Mouse (Mus musculus): ENCODE results near the gene Gm29609. TPM values are rescaled to one million over a fixed set of nuclear protein-coding genes. Genes with fewer than 3 reads are reported as not detected.
A peak's percentile ranks its signal among the peaks of the same experiment; 100 is the strongest.

Gm29609 gene
- polyA plus RNA-seq, 1 experiment from 2014 or later = 0.78 TPM

DNA sequence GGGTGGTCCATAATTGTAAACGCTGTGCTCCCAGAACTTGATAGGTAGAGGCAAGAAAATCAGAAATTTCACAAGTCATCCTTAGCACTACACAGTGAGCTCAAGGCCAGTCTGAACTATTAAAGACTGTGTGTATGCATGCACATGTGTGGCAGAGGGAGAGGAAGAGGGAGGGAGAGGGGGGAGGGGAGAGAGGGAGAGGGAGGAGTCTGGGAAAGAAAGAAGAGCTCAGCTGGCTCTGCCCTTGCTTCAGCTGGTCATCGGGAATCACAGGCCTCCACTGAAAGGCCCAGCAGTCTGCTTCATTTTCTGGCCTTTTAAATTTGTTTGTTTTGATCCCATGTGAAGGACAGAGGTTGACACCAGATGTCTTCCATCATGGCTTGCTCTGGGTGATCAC is 56.2 kb downstream of the Gm29609 start:
- no peaks in the 10 kb centered on the region for H3K9me3 ChIP-seq
- H3K4me1 ChIP-seq (replicated peaks) = no peaks in the 10 kb centered on the region
- H3K4me3 ChIP-seq = no peak overlapping the region
- no peaks in the 10 kb centered on the region for H3K36me3 ChIP-seq
- no peaks in the 10 kb centered on the region for H3K27me3 ChIP-seq
- H3K9ac ChIP-seq = no peak overlapping the region
- WGBS = 46% methylated on average over 2 of the region's 2 CpGs
- ATAC-seq (ENCODE audit: low FRiP score) = no peak
- no peak overlapping the region for H3K27ac ChIP-seq
- no peak overlapping the region for H3K4me2 ChIP-seq

DNA sequence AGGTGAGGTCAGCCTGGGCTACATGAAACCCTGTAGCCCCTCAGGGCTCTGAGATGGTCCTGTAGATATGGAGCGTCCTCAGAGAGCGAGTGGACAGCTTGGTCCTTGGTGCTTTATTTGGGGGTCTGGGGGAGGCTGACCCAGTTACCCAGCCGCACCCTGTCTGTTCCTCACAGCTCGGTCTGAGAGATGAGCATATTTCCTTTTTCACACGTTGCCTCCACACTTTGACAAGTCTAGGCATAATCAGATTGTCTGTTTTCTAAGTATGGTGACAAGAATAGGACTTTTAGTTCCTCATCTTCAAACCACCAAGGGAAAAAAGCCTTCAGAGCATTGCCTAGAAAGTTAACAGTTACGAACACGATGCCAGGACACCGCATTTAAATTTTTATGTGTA is 58.6 kb downstream of the Gm29609 start:
- Histone ChIP-seq H3K4me1 (replicated peaks) (no peaks in the 10 kb centered on the region), H3K9me3 (no peaks in the 10 kb centered on the region), H3K4me3 (no peak overlapping the region), H3K27ac (no peak overlapping the region), H3K4me2 (no peak overlapping the region), H3K27me3 (peaks cover 9% of the 10 kb centered on the region), H3K36me3 (no peaks in the 10 kb centered on the region), H3K9ac (no peak overlapping the region)
- no peak for ATAC-seq (ENCODE audit: low FRiP score)
- WGBS = 85% methylated on average over 8 of the region's 8 CpGs

DNA sequence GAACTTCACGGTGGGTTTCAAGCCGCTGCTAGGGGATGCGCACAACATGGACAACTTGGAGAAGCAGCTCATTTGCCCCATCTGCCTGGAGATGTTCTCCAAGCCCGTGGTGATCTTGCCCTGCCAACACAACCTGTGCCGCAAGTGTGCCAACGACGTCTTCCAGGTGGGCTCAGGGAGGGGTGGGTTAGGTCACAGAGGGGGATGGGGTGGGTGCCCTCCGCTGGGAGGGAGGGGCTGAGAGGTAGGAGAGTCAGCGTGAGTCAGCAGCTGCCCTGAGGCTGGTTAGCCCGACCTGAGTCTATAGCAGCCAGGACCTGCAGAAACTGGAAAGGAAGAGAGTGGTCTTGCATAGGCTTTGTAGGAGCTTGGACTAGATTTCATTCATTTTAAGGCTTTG is 62.8 kb downstream of the Gm29609 start:
- Histone ChIP-seq H3K4me1 (replicated peaks) (no peaks in the 10 kb centered on the region), H3K36me3 (no peaks in the 10 kb centered on the region), H3K4me3 (no peak overlapping the region), H3K4me2 (no peak overlapping the region), H3K9ac (no peak overlapping the region), H3K27ac (no peak overlapping the region), H3K27me3 (peaks cover 14% of the 10 kb centered on the region), H3K9me3 (no peaks in the 10 kb centered on the region)
- ATAC-seq (ENCODE audit: low FRiP score) = no peak
- WGBS = 37% methylated on average over 10 of the region's 10 CpGs

DNA sequence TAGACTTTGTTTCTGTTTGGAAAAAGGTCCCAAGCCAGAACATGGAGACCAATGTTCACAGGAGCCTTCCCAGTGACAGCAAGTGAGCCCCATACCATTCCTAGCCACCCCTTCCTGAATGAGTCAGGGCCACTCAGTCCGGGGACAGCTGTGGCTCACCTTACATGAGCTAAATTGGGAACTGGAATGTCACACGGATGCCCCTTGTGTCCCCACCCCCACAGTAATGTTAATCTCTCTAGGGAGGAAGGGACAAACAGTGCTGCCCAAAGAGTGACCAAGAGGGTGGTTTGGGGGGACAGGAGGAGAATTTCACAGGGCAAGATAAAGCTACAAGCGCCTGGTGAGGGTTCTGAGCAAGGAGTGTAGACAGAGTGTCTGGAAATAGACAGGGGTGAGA is 63.4 kb downstream of the Gm29609 start, which contains the start of gene Trim54:
Trim54 (plus strand) TSS at position 359 of the 400 bp plus-strand sequence.
- no peak for ATAC-seq (ENCODE audit: low FRiP score)
- H3K36me3 ChIP-seq = no peaks in the 10 kb centered on the region
- H3K27ac ChIP-seq = no peak within 1 kb of the TSS
- no peaks in the 10 kb centered on the region for H3K9me3 ChIP-seq
- no peak within 1 kb of the TSS for H3K4me3 ChIP-seq
- peaks cover 14% of the 10 kb centered on the region for H3K27me3 ChIP-seq
- H3K4me1 ChIP-seq (replicated peaks) = no peaks in the 10 kb centered on the region
- H3K9ac ChIP-seq = no peak within 1 kb of the TSS
- 49% methylated on average over 3 of the region's 3 CpGs for WGBS
- no peak within 1 kb of the TSS for H3K4me2 ChIP-seq

DNA sequence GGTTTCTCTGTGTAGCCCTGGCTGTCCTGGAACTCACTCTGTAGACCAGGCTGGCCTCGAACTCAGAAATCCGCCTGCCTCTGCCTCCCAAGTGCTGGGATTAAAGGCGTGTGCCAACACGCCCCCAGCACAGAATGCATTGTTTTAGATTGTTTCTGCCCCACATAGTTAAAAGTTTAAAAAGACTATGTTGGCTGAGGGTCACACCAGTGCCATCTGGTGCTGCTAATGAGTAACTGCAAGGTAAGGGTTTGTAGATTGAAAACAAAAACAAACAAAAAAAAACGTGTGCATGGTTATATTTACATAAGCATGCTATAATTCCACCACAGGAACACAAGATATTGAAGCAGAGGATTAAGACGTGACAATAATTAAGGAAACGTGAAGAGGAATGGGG is 68.9 kb downstream of the Gm29609 start:
- no peak overlapping the region for H3K4me2 ChIP-seq
- H3K9me3 ChIP-seq = no peaks in the 10 kb centered on the region
- no peaks in the 10 kb centered on the region for H3K4me1 ChIP-seq (replicated peaks)
- no peak overlapping the region for H3K9ac ChIP-seq
- WGBS = 40% methylated on average over 7 of the region's 7 CpGs
- no peak overlapping the region for H3K4me3 ChIP-seq
- H3K27ac ChIP-seq = no peak overlapping the region
- no peaks in the 10 kb centered on the region for H3K36me3 ChIP-seq
- no peak for ATAC-seq (ENCODE audit: low FRiP score)
- peaks cover 4% of the 10 kb centered on the region; the same call in 1 of the 2 replicates for H3K27me3 ChIP-seq

DNA sequence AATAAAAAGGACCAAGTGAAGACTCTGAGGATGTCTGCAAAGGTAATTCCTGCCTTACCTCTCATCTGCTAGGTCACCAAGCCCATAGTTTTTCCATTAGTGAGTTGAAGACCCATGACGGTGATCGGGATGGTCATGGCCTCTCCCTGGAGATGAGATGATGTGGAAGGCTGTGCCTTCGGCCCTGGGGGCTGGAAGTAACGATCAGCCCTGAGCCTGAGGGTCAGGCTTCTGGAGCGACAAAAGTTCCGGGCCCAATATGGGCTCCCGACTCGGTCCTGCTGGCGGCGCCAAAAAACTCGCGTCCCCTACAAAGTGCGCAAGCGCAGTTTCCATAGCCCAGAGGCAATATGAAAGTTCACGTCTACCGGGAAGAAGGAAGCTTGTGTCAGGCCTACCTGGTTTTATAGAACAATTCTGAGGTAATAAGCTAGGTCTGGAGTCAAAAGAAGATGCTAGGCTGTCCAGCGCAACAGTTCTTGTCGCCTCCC is 71.7 kb downstream of the Gm29609 start, which contains the start of gene Slc30a3:
Slc30a3 (minus strand) TSS at position 238 of the 491 bp plus-strand sequence.
- ATAC-seq (ENCODE audit: low FRiP score) = no peak
- Histone ChIP-seq H3K27me3 (peaks cover 9% of the 10 kb centered on the region), H3K9me3 (no peaks in the 10 kb centered on the region), H3K4me2 (no peak within 1 kb of the TSS), H3K27ac (no peak within 1 kb of the TSS), H3K4me3 (no peak within 1 kb of the TSS), H3K36me3 (no peaks in the 10 kb centered on the region), H3K4me1 (replicated peaks) (no peaks in the 10 kb centered on the region), H3K9ac (no peak within 1 kb of the TSS)
- WGBS = 94% methylated on average over 18 of the region's 18 CpGs

DNA sequence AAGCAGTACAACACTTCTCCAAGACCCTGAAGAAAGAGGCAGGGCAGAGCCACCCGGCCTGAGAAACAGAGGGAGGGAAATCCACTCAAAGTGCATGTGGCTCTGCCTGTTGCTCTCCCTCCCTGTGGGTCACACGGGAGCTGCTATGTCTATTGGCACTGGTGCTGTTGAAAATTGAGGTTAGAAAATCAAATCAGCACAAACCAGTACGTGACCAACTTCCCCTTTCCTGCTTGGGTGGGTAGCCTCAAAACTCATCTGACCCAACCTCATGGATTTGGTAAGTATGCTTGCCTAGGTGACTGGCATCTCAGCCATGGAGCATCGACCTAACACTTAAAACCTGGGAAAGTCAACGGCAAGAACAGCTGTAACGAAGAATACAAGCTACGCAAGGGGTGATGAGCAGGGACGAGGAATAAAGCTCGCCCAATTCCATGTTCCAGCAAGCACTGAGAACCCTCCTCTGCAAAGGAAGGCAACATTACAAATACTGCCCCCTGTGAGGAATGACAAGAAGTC is 73.8 kb downstream of the Gm29609 start, which contains the start of gene Dnajc5g:
Dnajc5g (plus strand) TSS at position 472 of the 522 bp plus-strand sequence.
- Histone ChIP-seq H3K9ac (no peak within 1 kb of the TSS), H3K36me3 (no peaks in the 10 kb centered on the region), H3K9me3 (no peaks in the 10 kb centered on the region), H3K27ac (no peak within 1 kb of the TSS), H3K4me1 (replicated peaks) (no peaks in the 10 kb centered on the region), H3K27me3 (peaks cover 9% of the 10 kb centered on the region), H3K4me3 (no peak within 1 kb of the TSS), H3K4me2 (no peak within 1 kb of the TSS)
- WGBS = 85% methylated on average over 9 of the region's 9 CpGs
- no peak for ATAC-seq (ENCODE audit: low FRiP score)

DNA sequence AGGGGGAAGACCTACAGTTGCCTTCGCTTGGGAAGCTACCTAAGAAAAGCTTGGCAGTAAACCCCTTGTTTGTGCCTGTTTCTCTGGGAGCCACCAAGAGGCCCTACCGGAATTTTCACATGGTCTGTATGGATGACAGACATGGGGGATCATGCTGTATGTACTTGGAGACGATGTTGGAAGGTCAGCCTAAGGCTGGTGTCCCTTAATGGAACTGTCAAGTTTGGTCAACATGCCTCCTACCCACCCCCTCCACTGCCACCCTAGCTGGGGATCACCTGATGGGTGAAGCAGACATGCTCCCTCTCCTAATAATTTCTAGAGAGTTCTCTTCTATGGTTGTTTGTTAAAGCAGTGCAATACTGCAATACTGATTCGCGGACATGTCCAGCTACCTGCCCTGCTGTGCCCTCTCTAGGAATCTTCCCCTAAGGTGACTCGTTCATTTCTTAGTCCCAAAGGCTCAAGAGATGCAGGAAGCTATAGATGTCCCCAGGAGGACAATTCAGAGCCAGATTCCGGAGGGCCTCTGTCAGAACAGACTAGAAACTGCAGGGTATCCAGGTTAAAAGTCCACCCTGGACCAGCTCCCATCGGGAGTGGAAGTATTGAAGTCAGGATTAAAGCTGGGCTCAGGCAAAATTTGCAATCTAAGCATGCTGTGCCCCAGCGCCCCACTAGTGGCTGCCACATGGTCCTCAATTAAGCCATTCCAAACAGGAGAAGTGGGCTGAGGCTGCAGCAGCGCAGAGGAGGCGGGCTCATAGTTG is 83.8 kb downstream of the Gm29609 start:
- peak overlapping the region; percentile 56; the same call in 1 of the 2 replicates for H3K9ac ChIP-seq
- no peak for ATAC-seq (ENCODE audit: low FRiP score)
- peak overlapping the region; percentile 62 for H3K4me3 ChIP-seq
- peak overlapping the region; percentile 60 for H3K4me2 ChIP-seq
- H3K27me3 ChIP-seq = peaks cover 92% of the 10 kb centered on the region
- H3K27ac ChIP-seq = no peak overlapping the region
- peaks cover 42% of the 10 kb centered on the region for H3K4me1 ChIP-seq (replicated peaks)
- no peaks in the 10 kb centered on the region for H3K36me3 ChIP-seq
- WGBS = 26% methylated on average over 11 of the region's 11 CpGs
- no peaks in the 10 kb centered on the region for H3K9me3 ChIP-seq

DNA sequence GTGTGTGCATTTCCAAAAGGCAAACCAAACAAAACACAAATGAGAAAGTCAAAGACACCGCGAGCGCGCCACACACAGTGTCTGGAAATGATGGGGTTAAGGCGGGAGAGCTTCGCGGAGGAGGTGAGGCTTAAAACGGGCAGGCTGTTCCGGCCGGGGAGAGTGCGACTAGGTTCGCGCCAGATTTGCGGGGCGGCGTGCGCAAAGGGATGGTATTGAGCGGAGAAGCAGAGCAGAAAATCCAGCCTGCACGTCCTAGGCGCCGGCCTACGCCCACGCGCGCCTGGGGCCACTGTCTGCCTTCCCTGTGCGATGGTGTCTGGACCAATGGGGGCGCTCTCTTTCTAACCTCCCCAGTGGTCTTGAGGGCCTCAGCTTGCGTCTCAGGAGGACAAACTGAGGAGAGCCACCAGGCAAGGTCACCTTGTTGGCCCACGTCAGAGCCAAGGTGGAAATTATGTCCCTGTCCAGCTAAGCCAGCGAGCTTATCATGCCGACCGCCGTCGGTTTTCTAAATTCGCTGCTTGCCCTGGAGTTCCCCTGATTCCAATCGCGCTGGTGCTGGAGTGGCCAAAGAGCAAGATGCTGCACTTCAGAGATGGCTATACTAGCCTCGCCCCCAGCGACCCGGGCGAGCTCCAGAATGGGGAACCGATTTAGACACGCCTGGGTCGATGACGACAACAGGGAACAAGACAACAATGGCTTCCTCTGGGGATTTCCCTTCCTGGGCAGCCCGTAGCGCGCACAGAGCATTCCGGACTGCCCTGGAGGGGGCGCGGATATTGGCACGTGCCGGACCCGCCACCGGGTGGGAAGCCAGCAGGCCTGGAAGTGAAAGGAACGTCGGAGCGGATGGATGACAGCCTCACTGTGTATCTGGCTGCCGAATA is 84.7 kb downstream of the Gm29609 start:
- Histone ChIP-seq H3K9me3 (no peaks in the 10 kb centered on the region), H3K4me1 (replicated peaks) (peaks cover 50% of the 10 kb centered on the region), H3K27me3 (peaks cover 100% of the 10 kb centered on the region), H3K9ac (peak overlapping the region; percentile 56; the same call in 1 of the 2 replicates), H3K4me2 (peak overlapping the region; percentile 60), H3K27ac (no peak overlapping the region), H3K36me3 (no peaks in the 10 kb centered on the region), H3K4me3 (peak overlapping the region; percentile 62)
- ATAC-seq (ENCODE audit: low FRiP score) = 0 out of 2 replicates have a peak, but pooled peaks have one; percentile 19
- WGBS = under 1% methylated on average over 59 of the region's 59 CpGs

Other genes starting within 250 kb of the Gm29609 start
- 30.3 and 34.1 TPM in 2 replicates for gene Cgref1, start 234.3 kb downstream of the Gm29609 start, polyA plus RNA-seq (2015; fragmentation: Nextera tagmentation; extraction: Ambion mirVana)
- gene Preb, start 219.6 kb downstream of the Gm29609 start, polyA plus RNA-seq (2015; fragmentation: Nextera tagmentation; extraction: Ambion mirVana) = 110 and 112 TPM in 2 replicates
- 0.04 TPM in 1 of 2 replicates, not detected in the other for gene Tcf23, start 211.2 kb downstream of the Gm29609 start, polyA plus RNA-seq (2015; fragmentation: Nextera tagmentation; extraction: Ambion mirVana)
- gene Atraid, start 131.6 kb downstream of the Gm29609 start, polyA plus RNA-seq (2015; fragmentation: Nextera tagmentation; extraction: Ambion mirVana) = 165 and 184 TPM in 2 replicates
- 18.1 and 20.3 TPM in 2 replicates for gene Slc5a6, start 131.0 kb downstream of the Gm29609 start, polyA plus RNA-seq (2015; fragmentation: Nextera tagmentation; extraction: Ambion mirVana)
- 13.7 and 14.7 TPM in 2 replicates for gene Cad, start 125.1 kb downstream of the Gm29609 start, polyA plus RNA-seq (2015; fragmentation: Nextera tagmentation; extraction: Ambion mirVana)
- not detected in 2 replicates for gene Dnajc5g, start 73.6 kb downstream of the Gm29609 start, polyA plus RNA-seq (2015; fragmentation: Nextera tagmentation; extraction: Ambion mirVana)
- gene Slc30a3, start 71.7 kb downstream of the Gm29609 start, polyA plus RNA-seq (2015; fragmentation: Nextera tagmentation; extraction: Ambion mirVana) = 30.5 and 35.0 TPM in 2 replicates
- 0.16 TPM in 1 of 2 replicates, not detected in the other for gene Trim54, start 63.2 kb downstream of the Gm29609 start, polyA plus RNA-seq (2015; fragmentation: Nextera tagmentation; extraction: Ambion mirVana)
- not detected in 2 replicates for gene Ucn, start 41.1 kb downstream of the Gm29609 start, polyA plus RNA-seq (2015; fragmentation: Nextera tagmentation; extraction: Ambion mirVana)
- gene Mpv17, start 25.7 kb downstream of the Gm29609 start, polyA plus RNA-seq (2015; fragmentation: Nextera tagmentation; extraction: Ambion mirVana) = 54.2 and 58.2 TPM in 2 replicates
- 67.5 and 72.2 TPM in 2 replicates for gene Gtf3c2, start 233 bp upstream of the Gm29609 start, polyA plus RNA-seq (2015; fragmentation: Nextera tagmentation; extraction: Ambion mirVana)
- gene Snx17, start 13.3 kb upstream of the Gm29609 start, polyA plus RNA-seq (2015; fragmentation: Nextera tagmentation; extraction: Ambion mirVana) = 126 TPM in 2 replicates
- gene Eif2b4, start 13.5 kb upstream of the Gm29609 start, polyA plus RNA-seq (2015; fragmentation: Nextera tagmentation; extraction: Ambion mirVana) = 77.0 and 77.9 TPM in 2 replicates
- gene Zfp513, start 22.4 kb upstream of the Gm29609 start, polyA plus RNA-seq (2015; fragmentation: Nextera tagmentation; extraction: Ambion mirVana) = 13.8 and 15.7 TPM in 2 replicates
- 168 and 173 TPM in 2 replicates for gene Ppm1g, start 40.8 kb upstream of the Gm29609 start, polyA plus RNA-seq (2015; fragmentation: Nextera tagmentation; extraction: Ambion mirVana)
- gene Nrbp1, start 61.0 kb upstream of the Gm29609 start, polyA plus RNA-seq (2015; fragmentation: Nextera tagmentation; extraction: Ambion mirVana) = 150 and 161 TPM in 2 replicates
- gene Gm9970, start 61.3 kb upstream of the Gm29609 start, polyA plus RNA-seq (2015; fragmentation: Nextera tagmentation; extraction: Ambion mirVana) = 0.65 TPM in 1 of 2 replicates, not detected in the other
- gene Krtcap3, start 71.8 kb upstream of the Gm29609 start, polyA plus RNA-seq (2015; fragmentation: Nextera tagmentation; extraction: Ambion mirVana) = 2.7 and 3.2 TPM in 2 replicates
- 33.3 and 34.6 TPM in 2 replicates for gene Ift172, start 111.2 kb upstream of the Gm29609 start, polyA plus RNA-seq (2015; fragmentation: Nextera tagmentation; extraction: Ambion mirVana)
- gene Fndc4, start 116.2 kb upstream of the Gm29609 start, polyA plus RNA-seq (2015; fragmentation: Nextera tagmentation; extraction: Ambion mirVana) = 67.4 and 79.7 TPM in 2 replicates
- 0.17 and 0.48 TPM in 2 replicates for gene Gckr, start 117.5 kb upstream of the Gm29609 start, polyA plus RNA-seq (2015; fragmentation: Nextera tagmentation; extraction: Ambion mirVana)

All from hindbrain, embryonic 13.5 days (tissue).